Comparison of ENCODE assay signal across 30 mouse cellular contexts in the genomic region with DNA sequence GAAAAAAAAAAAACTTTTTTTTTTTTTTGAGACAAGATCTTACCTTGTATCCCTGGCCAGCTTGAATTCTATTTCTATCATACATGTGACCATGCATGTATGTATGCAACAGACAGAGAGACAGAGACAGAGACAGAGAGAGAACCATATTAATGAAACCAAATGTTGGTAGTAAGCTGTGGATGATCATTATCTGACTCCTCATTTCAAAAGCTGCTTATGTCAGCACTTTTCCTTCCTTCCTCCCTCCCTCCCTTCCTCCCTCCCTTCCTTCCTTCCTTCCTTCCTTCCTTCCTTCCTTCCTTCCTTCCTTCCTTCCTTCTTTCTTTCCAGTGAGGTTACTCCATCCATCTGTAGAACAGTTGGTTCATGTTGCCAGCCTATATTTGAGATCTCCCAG.
"Had no signal": no experiment of that assay in that cellular context is flagged by ENCODE, and none has a peak within 500 bp of the region (broad histone marks: within the 10 kb centered on the region; RNA-seq: fewer than 3 reads in every experiment).

No protein-coding gene starts in this region.

- H3K27ac ChIP-seq: heart, embryonic 13.5 days; heart, embryonic 15.5 days; hindbrain, embryonic 10.5 days; hindbrain, embryonic 12.5 days; hindbrain, embryonic 13.5 days; hindbrain, embryonic 14.5 days; hindbrain, embryonic 15.5 days; hindbrain, postnatal 0 days; intestine, embryonic 15.5 days; kidney, postnatal 0 days; layer of hippocampus, adult 2 months; left cerebral cortex, adult 2 months had no signal

- H3K36me3 ChIP-seq: heart, embryonic 12.5 days; heart, embryonic 13.5 days; heart, embryonic 15.5 days; hindbrain, embryonic 10.5 days; hindbrain, embryonic 12.5 days; hindbrain, embryonic 13.5 days; hindbrain, embryonic 15.5 days; intestine, embryonic 15.5 days; kidney, embryonic 15.5 days had no signal

- H3K4me1 ChIP-seq: heart, embryonic 12.5 days; heart, embryonic 13.5 days; heart, embryonic 15.5 days; hindbrain, embryonic 10.5 days; hindbrain, embryonic 12.5 days; hindbrain, embryonic 13.5 days; intestine, embryonic 15.5 days had no signal

- DNase-seq: heart, postnatal 10 days; heart, postnatal 14 days; heart, postnatal 36 days; heart, postnatal 4 days; kidney, adult 11 months; kidney, adult 18-20 months; kidney, adult 2 months; kidney, adult 8-10 months; kidney, adult 9 months; kidney, postnatal 10 days; kidney, postnatal 14 days; kidney, postnatal 25 days; kidney, postnatal 4 days; layer of hippocampus, adult 9-11 months; layer of hippocampus, postnatal 36 days had no signal

- H3K9ac ChIP-seq: heart, embryonic 12.5 days; heart, embryonic 13.5 days; heart, embryonic 15.5 days; hindbrain, embryonic 12.5 days; hindbrain, embryonic 13.5 days; hindbrain, embryonic 14.5 days; hindbrain, embryonic 15.5 days; intestine, embryonic 15.5 days; kidney, embryonic 15.5 days had no signal

- H3K4me3 ChIP-seq: heart, embryonic 12.5 days; heart, embryonic 13.5 days; heart, embryonic 15.5 days; hindbrain, embryonic 10.5 days; hindbrain, embryonic 12.5 days; hindbrain, embryonic 13.5 days; hindbrain, embryonic 15.5 days; intestine, embryonic 15.5 days; kidney, embryonic 15.5 days; layer of hippocampus, adult 2 months; left cerebral cortex, adult 2 months had no signal

- H3K9me3 ChIP-seq: heart, embryonic 13.5 days; heart, embryonic 15.5 days; hindbrain, embryonic 10.5 days; hindbrain, embryonic 12.5 days; hindbrain, embryonic 13.5 days; hindbrain, embryonic 15.5 days; intestine, embryonic 15.5 days; kidney, embryonic 15.5 days had no signal

- H3K27me3 ChIP-seq: heart, embryonic 15.5 days; hindbrain, embryonic 12.5 days; hindbrain, embryonic 13.5 days; hindbrain, embryonic 15.5 days; intestine, embryonic 15.5 days; kidney, embryonic 15.5 days had no signal

- H3K4me2 ChIP-seq: heart, embryonic 11.5 days; heart, embryonic 12.5 days; heart, embryonic 13.5 days; heart, embryonic 15.5 days; hindbrain, embryonic 12.5 days; hindbrain, embryonic 13.5 days; hindbrain, embryonic 14.5 days; hindbrain, embryonic 15.5 days; intestine, embryonic 15.5 days; kidney, embryonic 15.5 days had no signal
